Mouse (Mus musculus) right cerebral cortex, postnatal 10 days (tissue): ENCODE measurements around the gene Ermp1.
A peak's percentile ranks its signal among the peaks of the same experiment; 100 is the strongest.

ENCODE experiments used
- DNase-seq, 2 experiments: peaks; one replicate each; pipeline ENCODE4 v3.0.0; 2021; ENCODE audit warnings: low spot score in 2 of 2

Gene Ermp1

GRCm38 (mm10) chr19:29661974-29662580 is 13.9 kb upstream of the Ermp1 start:
- no peak for DNase-seq

- DNase-seq = no peak
Measured at GRCm38 (mm10) chr19:29660835-29661764, 12.9 kb upstream of the Ermp1 start.

- DNase-seq = no peak
Measured at GRCm38 (mm10) chr19:29659705-29660104, 11.5 kb upstream of the Ermp1 start.

GRCm38 (mm10) chr19:29658836-29659235 is 10.6 kb upstream of the Ermp1 start:
- DNase-seq = no peak

- no peak for DNase-seq
Measured at GRCm38 (mm10) chr19:29657558-29657957, 9.3 kb upstream of the Ermp1 start.

GRCm38 (mm10) chr19:29657033-29657432 is 8.8 kb upstream of the Ermp1 start:
- no peak for DNase-seq

- DNase-seq = no peak
Measured at GRCm38 (mm10) chr19:29656620-29657019, 8.4 kb upstream of the Ermp1 start.

GRCm38 (mm10) chr19:29656029-29656428 is 7.8 kb upstream of the Ermp1 start:
- DNase-seq = no peak

GRCm38 (mm10) chr19:29655148-29655547 is 6.9 kb upstream of the Ermp1 start:
- DNase-seq = no peak

GRCm38 (mm10) chr19:29653768-29654265 is 5.6 kb upstream of the Ermp1 start:
- no peak for DNase-seq

GRCm38 (mm10) chr19:29649683-29650082 is 1.5 kb upstream of the Ermp1 start:
- no peak for DNase-seq

GRCm38 (mm10) chr19:29648550-29648914 is 317 bp upstream of the Ermp1 start:
- no peak for DNase-seq

- DNase-seq = no peak
Measured at GRCm38 (mm10) chr19:29644747-29645146, 3.5 kb downstream of the Ermp1 start.

- no peak for DNase-seq
Measured at GRCm38 (mm10) chr19:29643194-29643922, 4.9 kb downstream of the Ermp1 start.

- DNase-seq = no peak
Measured at GRCm38 (mm10) chr19:29642211-29642610, 6.0 kb downstream of the Ermp1 start.

- peak in 1 of 2 experiments; percentile 10 for DNase-seq
Measured at GRCm38 (mm10) chr19:29641510-29641909, 6.7 kb downstream of the Ermp1 start.

GRCm38 (mm10) chr19:29641055-29641454 is 7.2 kb downstream of the Ermp1 start:
- peak in 1 of 2 experiments; percentile 6 for DNase-seq

- no peak for DNase-seq
Measured at GRCm38 (mm10) chr19:29612102-29612501, 36.1 kb downstream of the Ermp1 start.

- DNase-seq = no peak
Measured at GRCm38 (mm10) chr19:29610907-29611306, 37.3 kb downstream of the Ermp1 start.

- DNase-seq = no peak
Measured at GRCm38 (mm10) chr19:29608212-29608611, 40.0 kb downstream of the Ermp1 start.

GRCm38 (mm10) chr19:29607521-29607920 is 40.7 kb downstream of the Ermp1 start:
- no peak for DNase-seq

GRCm38 (mm10) chr19:29604653-29605052 is 43.6 kb downstream of the Ermp1 start:
- DNase-seq = no peak
